Comparison of ENCODE assay signal across 20 mouse cellular contexts in the genomic region with DNA sequence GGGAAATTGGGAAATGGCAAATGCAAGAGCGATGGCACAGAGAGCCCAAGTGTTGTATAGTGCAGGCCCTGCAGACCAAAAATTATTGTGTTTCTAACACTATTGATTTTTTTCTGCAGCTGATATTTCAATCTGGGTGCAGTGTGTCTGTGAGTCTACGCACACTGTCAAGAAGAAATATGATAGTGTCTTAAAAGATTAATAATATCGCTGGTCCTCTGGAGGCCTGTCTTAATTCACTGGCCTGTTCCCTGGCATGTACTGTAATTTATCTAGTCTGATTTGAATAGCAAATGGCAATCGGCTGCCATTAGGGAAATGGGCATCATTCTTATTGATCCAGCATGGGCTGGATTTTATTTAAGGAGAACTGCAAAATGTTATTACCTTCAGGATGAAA.
A peak's percentile ranks its signal among the peaks of the same experiment; 100 is the strongest.
DNase-seq lines count a peak whose midpoint lies in the region; ATAC-seq and TF ChIP-seq lines count a peak whose summit lies in the region.
"Had no signal": no experiment of that assay in that cellular context is flagged by ENCODE, and none has a peak within 500 bp of the region (broad histone marks: within the 10 kb centered on the region; RNA-seq: fewer than 3 reads in every experiment).

No protein-coding gene starts in this region.

- no peaks in the 10 kb centered on the region for H3K4me1 ChIP-seq in hindbrain, embryonic 11.5 days (replicated peaks; ENCODE audit: control insufficient read depth, insufficient read depth, low read length)
- H3K4me1 ChIP-seq in hindbrain, embryonic 10.5 days (replicated peaks), result peaks cover 5% of the 10 kb centered on the region; the same call in 1 of the 2 replicates
- H3K4me1 ChIP-seq in midbrain, postnatal 0 days (ENCODE audit: insufficient read depth, low read length), result no peaks in the 10 kb centered on the region
- peaks cover 8% of the 10 kb centered on the region; the same call in 1 of the 2 replicates for H3K4me1 ChIP-seq in midbrain, embryonic 15.5 days
- peaks cover 17% of the 10 kb centered on the region for H3K4me1 ChIP-seq in kidney, embryonic 15.5 days

- peak; percentile 64 for ATAC-seq in hindbrain, embryonic 11.5 days (ENCODE audit: low FRiP score)
- no peak for ATAC-seq in midbrain, postnatal 0 days (ENCODE audit: low FRiP score)
- ATAC-seq in midbrain, embryonic 15.5 days (replicated peaks), result no peak
- no peak for ATAC-seq in kidney, embryonic 15.5 days (replicated peaks; ENCODE audit: low FRiP score)
- ATAC-seq: CD4-positive, CD25-positive, alpha-beta regulatory T cell, adult 4 months; forebrain, embryonic 16.5 days had no signal

- no peak for TF ChIP-seq CTCF in midbrain, postnatal 0 days (IDR thresholded peaks at IDR 0.05)

- H3K27ac ChIP-seq in hindbrain, embryonic 11.5 days (ENCODE audit: low read depth, low read length), result no peak overlapping the region
- no peak overlapping the region for H3K27ac ChIP-seq in hindbrain, embryonic 10.5 days
- H3K27ac ChIP-seq in midbrain, postnatal 0 days (ENCODE audit: low read depth, low read length), result no peak overlapping the region
- no peak overlapping the region for H3K27ac ChIP-seq in midbrain, embryonic 15.5 days
- H3K27ac ChIP-seq in kidney, embryonic 15.5 days, result no peak overlapping the region
- H3K27ac ChIP-seq: embryonic facial prominence, embryonic 13.5 days; forebrain, embryonic 12.5 days; heart, adult 2 months had no signal

- WGBS in hindbrain, embryonic 11.5 days, result 83% methylated on average over 4 of the region's 4 CpGs
- WGBS in hindbrain, embryonic 10.5 days, result 86% methylated on average over 4 of the region's 4 CpGs
- 87% methylated on average over 4 of the region's 4 CpGs for WGBS in midbrain, postnatal 0 days
- 83% methylated on average over 4 of the region's 4 CpGs for WGBS in midbrain, embryonic 15.5 days
- WGBS in kidney, embryonic 15.5 days, result 81% methylated on average over 4 of the region's 4 CpGs

- no peak overlapping the region for H3K4me3 ChIP-seq in hindbrain, embryonic 11.5 days (ENCODE audit: low read depth, low read length)
- H3K4me3 ChIP-seq in hindbrain, embryonic 10.5 days, result no peak overlapping the region
- H3K4me3 ChIP-seq in midbrain, postnatal 0 days (ENCODE audit: low read depth, low read length), result no peak overlapping the region
- H3K4me3 ChIP-seq in midbrain, embryonic 15.5 days, result no peak overlapping the region
- H3K4me3 ChIP-seq in kidney, embryonic 15.5 days (replicated peaks), result no peak overlapping the region
- H3K4me3 ChIP-seq: embryonic facial prominence, embryonic 13.5 days; forebrain, embryonic 12.5 days; heart, adult 2 months had no signal

- no peaks in the 10 kb centered on the region for H3K36me3 ChIP-seq in hindbrain, embryonic 11.5 days (ENCODE audit: control insufficient read depth, insufficient read depth, low read length)
- H3K36me3 ChIP-seq in hindbrain, embryonic 10.5 days, result no peaks in the 10 kb centered on the region
- H3K36me3 ChIP-seq in midbrain, postnatal 0 days (ENCODE audit: insufficient read depth, low read length), result no peaks in the 10 kb centered on the region
- H3K36me3 ChIP-seq in midbrain, embryonic 15.5 days (replicated peaks), result no peaks in the 10 kb centered on the region
- H3K36me3 ChIP-seq in kidney, embryonic 15.5 days, result no peaks in the 10 kb centered on the region
- H3K36me3 ChIP-seq: embryonic facial prominence, embryonic 13.5 days; forebrain, embryonic 12.5 days; G1E had no signal

- no peak overlapping the region for H3K4me2 ChIP-seq in hindbrain, embryonic 11.5 days (replicated peaks; ENCODE audit: low read depth, low read length)
- no peak overlapping the region for H3K4me2 ChIP-seq in midbrain, postnatal 0 days (ENCODE audit: low read depth, low read length, poor library complexity, severe bottlenecking)
- H3K4me2 ChIP-seq in midbrain, embryonic 15.5 days, result no peak overlapping the region
- H3K4me2 ChIP-seq in kidney, embryonic 15.5 days, result no peak overlapping the region
- H3K4me2 ChIP-seq: embryonic facial prominence, embryonic 13.5 days; forebrain, embryonic 12.5 days; heart, embryonic 11.5 days had no signal

- no peaks in the 10 kb centered on the region for H3K9me3 ChIP-seq in hindbrain, embryonic 11.5 days (ENCODE audit: control insufficient read depth, low read length)
- H3K9me3 ChIP-seq in hindbrain, embryonic 10.5 days, result peaks cover 6% of the 10 kb centered on the region; the same call in 1 of the 2 replicates
- H3K9me3 ChIP-seq in midbrain, postnatal 0 days (ENCODE audit: low read length), result no peaks in the 10 kb centered on the region
- H3K9me3 ChIP-seq in midbrain, embryonic 15.5 days, result no peaks in the 10 kb centered on the region
- H3K9me3 ChIP-seq in kidney, embryonic 15.5 days (replicated peaks), result no peaks in the 10 kb centered on the region
- H3K9me3 ChIP-seq: embryonic facial prominence, embryonic 13.5 days; G1E had no signal

- no peak overlapping the region for H3K9ac ChIP-seq in hindbrain, embryonic 11.5 days (ENCODE audit: low read depth, low read length)
- no peak overlapping the region for H3K9ac ChIP-seq in midbrain, postnatal 0 days (replicated peaks; ENCODE audit: low read length, poor library complexity, severe bottlenecking)
- H3K9ac ChIP-seq in midbrain, embryonic 15.5 days, result no peak overlapping the region
- no peak overlapping the region for H3K9ac ChIP-seq in kidney, embryonic 15.5 days
- H3K9ac ChIP-seq: embryonic facial prominence, embryonic 13.5 days; forebrain, embryonic 12.5 days had no signal

- no peaks in the 10 kb centered on the region for H3K27me3 ChIP-seq in hindbrain, embryonic 11.5 days (ENCODE audit: control insufficient read depth, insufficient read depth, low read length)
- H3K27me3 ChIP-seq in hindbrain, embryonic 10.5 days (ENCODE audit: insufficient read depth, poor library complexity, severe bottlenecking), result no peaks in the 10 kb centered on the region
- no peaks in the 10 kb centered on the region for H3K27me3 ChIP-seq in midbrain, postnatal 0 days (ENCODE audit: insufficient read depth, low read length)
- H3K27me3 ChIP-seq in midbrain, embryonic 15.5 days (replicated peaks), result no peaks in the 10 kb centered on the region
- H3K27me3 ChIP-seq in kidney, embryonic 15.5 days, result no peaks in the 10 kb centered on the region
- H3K27me3 ChIP-seq: embryonic facial prominence, embryonic 13.5 days; forebrain, embryonic 12.5 days had no signal

- no peak for DNase-seq in hindbrain, embryonic 11.5 days (ENCODE audit: low spot score)
- no peak for DNase-seq in hindbrain, embryonic 10.5 days (ENCODE audit: low spot score)
- peak; percentile 24 for DNase-seq in midbrain, postnatal 0 days (ENCODE audit: low spot score)
- peak; percentile 19 for DNase-seq in mesoderm, embryonic 11.5 days (ENCODE audit: low read depth, low spot score)
- no peak for DNase-seq in embryo, embryonic 10 days (ENCODE audit: low spot score)
- DNase-seq: adrenal gland, adult 8-10 months; adrenal gland, postnatal 36 days; B cell, adult 2 months; cerebellum, adult 2 months; cerebellum, postnatal 14 days; gastrocnemius, postnatal 14 days; heart, adult 2 months had no signal

Comparison
In these comparisons a context has a peak if more than half of its experiments do, and no peak if none do; other contexts are left out.
1. DNase-seq: peak in midbrain, postnatal 0 days (single experiment) and mesoderm, embryonic 11.5 days (single experiment); none in hindbrain, embryonic 11.5 days (single experiment), hindbrain, embryonic 10.5 days (single experiment) and embryo, embryonic 10 days (single experiment).